Mouse (Mus musculus) cerebellum, adult 2 months (tissue): ENCODE data around the gene D11Wsu47e.

ENCODE experiments used
- CTCF ChIP-seq: fragments of 200-500 bp; IDR thresholded peaks from 2 replicates; pipeline ENCODE4 v1.5.1; 2011; ENCODE audit warnings: low read depth, mild to moderate bottlenecking, control low read depth, low read length, moderate library complexity, borderline replicate concordance; ENCODE audit not compliant: insufficient read depth
- POLR2A ChIP-seq: fragments of 200-500 bp; IDR thresholded peaks from 2 replicates; pipeline ENCODE4 v1.6.1; 2011; ENCODE audit warnings: low read length, control low read depth, borderline replicate concordance; ENCODE audit not compliant: insufficient read depth

DNA sequence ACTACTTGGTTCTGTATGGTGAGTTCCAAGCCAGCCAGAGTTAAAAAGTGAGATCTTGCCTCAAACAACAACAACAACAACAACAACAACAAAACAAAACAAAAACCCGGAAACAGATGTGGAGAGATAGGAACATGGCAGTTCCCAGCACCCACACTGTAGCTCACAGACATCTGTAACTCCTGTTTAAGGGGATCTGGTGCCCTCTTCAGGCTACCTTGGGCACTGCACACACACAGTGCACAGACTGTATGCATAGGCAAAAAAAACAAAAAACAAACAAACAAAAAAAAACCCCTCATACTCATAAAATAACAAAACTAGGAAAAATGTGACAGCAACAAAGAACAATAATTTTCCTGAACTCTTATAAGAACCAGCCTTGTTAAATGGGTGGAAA, 58.8 kb downstream of the D11Wsu47e start:
- TF ChIP-seq CTCF, result no peak
- TF ChIP-seq POLR2A, result no peak
